Mouse (Mus musculus) R1 (cell line): ENCODE measurements around the gene Cnga1.

Source experiments
- DNase-seq: peaks from one replicate; pipeline ENCODE4 v3.0.0-alpha.2; 2018; ENCODE audit warnings: low read depth, low spot score

Gene Cnga1

DNA sequence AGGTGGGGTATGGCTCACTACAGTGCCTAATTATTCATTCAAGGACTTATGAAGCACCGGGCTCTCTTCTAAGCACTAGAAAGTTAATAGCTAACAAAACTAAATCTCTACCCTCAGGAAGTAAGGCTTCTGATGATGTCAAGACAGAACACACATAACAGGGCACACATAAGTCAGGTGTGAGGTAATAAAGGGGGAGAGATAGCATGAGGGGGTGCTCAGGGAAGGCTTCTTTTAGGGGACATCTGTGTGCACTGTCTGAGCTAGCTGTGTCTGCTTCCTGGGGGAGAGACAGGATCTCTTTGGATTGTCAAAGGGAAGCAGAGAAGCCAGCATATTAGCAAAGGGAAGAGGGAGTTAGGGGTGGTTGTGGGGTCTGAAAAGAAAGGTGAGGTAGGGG, at the start of gene Cnga1:
Gene Cnga1 (minus strand): TSS at position 101 of the 400 bp plus-strand sequence.
- no peak for DNase-seq

DNA sequence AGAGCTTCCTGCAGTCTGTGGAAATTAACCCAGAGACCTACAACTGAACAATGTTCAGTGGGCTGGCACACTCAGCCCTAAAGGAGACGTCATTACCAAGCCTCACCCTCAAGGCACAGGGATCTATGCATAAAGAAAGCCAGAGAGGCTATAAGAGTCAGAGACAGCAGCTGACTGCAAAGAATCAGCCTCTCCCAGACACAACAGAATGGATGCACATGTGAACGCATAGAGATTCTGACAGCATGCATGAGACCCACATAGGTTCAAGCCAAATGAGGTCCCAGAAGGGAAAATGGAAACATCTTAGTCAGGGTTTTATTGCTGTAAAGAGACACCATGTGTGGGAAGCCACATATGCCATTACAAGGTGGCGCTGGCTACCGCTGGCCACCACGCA, 46.4 kb upstream of the Cnga1 start:
- no peak for DNase-seq

DNA sequence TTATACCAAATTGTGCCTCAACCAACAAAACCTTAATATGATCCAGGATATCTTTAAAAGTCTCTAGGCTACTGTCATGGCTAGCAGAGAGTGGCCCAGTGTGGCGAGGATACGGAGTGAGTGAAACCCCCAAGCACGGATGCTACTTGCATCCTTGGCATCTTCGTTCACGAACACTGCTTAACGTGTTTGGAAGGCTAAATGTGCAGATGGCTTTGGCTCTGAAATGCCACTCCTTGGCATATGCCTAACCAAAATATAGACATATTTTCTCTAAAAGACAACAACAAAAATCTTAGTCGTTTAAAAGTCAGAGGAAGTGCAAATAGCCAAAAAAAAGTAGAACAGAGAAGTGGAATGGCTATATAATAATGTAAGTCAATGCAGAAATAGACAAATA, 45.5 kb upstream of the Cnga1 start:
- no peak for DNase-seq

DNA sequence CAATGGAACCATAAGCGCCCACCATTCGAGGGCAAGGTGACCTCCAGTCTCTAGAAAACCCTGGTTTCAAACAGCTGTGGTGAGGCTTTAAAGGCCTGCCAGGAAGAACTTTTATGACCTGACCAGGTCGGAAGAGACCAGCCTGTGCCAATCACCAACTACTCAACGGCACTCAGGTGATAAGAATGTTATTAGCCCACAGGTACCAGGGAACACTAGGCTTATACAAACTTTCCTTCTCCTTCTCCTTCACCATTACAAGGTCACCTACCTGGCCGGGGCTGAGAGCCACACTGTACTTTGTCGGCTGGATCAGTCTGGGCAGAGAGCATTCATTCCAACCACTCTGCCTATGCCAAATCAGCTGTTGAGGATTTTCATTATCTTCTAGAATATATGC, 37.4 kb upstream of the Cnga1 start:
- DNase-seq, result no peak

DNA sequence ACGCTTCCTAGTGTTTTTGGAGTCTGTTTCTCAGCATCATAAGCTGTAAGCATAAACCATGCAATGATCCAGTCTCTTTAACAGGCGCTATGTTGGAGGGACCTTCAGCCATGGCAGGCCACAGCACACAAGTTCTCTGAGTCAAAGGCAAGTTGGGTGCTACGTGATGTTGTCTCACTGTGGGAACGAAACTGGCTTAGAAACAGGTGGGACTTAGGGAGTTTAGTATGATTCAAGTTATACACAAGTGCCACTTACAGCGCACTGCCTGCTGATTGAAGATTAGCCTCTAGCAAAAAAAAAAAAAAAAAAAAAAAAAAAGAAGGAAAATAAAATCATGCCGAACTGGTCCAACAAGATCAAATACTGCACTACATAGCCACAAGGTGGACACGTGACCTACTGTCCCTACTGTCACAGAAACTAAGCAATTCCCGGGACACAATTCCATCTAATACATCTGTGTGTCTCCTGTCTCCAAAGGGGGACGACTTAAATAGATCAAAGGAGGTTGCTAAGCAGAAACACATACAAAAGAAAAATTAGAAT, 31.0 kb upstream of the Cnga1 start:
- DNase-seq, result no peak

DNA sequence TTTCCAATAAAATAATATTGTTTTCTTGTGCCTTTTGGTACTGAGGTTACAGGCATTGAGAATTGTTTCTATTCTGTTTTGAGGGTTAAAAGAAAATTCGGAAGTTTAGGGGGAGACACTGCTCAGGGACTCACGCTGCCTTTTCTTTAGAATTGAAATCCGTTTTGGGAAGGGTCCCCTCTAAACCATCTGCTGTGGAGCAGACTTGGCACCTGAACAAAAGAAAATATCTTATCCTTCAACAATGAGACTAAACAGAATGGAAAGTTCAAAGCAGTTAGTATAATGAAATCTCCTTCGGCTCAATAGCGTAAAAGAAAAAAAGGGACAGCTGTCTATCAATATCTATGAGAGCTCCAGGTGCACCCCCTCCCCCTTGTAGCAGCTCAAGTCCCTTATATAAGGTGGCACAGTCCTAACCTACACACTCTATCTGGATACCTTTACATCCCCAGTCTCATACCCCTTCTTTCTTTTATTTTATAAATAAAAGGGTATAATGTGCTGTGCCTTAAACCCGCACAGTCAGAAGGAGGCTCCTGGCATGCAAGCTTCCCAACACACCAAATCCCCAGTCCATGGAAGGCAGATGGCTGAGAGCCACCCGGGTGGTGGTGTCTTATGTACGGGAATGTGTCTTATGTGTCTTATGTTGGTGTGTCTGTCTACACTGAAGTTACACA, 27.1 kb upstream of the Cnga1 start:
- no peak for DNase-seq

DNA sequence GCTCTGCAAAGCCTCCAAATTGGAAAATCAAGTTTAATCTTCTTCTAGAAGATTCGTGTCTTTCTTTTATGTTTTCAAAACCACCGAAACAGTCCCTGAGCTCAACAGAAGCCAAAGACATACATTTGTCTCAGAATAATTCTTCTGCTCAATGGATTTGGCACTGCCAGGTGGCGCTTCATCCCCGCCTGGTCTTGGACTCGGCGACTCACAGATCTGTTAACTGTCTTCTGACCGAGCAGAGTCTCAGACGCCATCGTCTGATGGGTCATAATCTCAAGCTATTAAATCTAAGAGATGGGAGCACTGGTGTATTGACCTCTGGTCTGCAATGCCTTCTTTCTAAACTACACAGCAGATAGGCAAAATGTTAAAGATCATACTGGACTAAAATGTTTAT, 24.3 kb upstream of the Cnga1 start:
- DNase-seq, result no peak

DNA sequence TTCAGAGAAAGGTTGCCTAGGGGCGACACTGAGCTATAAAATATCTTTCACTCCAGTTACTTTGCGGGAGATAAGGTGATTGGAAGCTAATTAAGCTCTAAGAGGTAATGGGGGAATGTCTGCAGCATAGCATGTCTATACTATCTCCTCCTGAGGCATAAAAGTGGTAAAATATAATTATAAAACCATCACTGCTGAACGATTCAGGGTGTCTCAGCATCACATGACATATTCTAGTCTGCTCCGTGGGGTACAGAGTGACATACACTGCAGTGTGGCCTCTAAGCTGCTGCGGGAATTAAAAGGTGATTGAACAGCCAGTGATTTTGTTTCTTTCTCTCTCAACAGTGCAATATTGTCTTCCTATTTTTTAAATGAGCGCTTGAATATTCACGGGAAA, 22.4 kb upstream of the Cnga1 start:
- no peak for DNase-seq

DNA sequence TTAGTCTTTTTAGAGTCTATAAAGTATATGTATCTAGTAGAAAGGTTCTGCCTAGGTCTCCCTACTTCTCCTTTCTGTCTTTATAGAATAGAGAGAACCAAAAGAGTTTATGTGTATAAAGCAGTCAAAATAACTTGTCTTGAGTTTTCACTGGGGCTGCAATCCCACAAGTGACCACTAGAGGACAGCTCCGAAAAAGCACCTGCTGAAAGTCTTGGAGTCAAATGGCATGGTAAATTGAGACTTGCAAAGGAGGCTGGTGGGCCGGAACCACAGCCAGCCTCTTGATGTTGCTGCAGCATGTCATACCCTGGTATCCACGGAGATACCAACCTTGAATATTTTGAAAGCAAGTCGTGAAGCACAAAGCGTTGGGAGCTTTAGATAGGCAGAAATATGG, 21.2 kb upstream of the Cnga1 start:
- DNase-seq, result peak; percentile 68

DNA sequence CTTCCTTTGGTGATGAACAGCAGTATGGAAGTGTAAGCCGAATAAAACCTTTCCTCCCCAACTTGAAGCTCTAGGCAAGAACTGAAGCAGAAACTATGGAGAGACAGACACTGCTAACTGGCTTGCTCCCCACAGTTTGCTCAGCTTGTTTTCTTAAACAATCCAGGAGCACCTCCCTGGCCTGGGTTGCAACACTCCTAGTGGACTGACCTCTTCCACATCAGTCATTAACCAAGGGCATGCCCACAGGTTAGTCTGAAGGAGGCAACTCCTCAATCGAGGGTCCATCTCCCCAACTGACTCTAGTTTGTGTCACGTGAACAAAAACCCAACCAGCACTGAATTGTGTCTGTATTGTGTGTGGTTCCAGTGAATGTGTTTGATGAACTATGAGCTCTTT, 20.8 kb upstream of the Cnga1 start:
- no peak for DNase-seq

DNA sequence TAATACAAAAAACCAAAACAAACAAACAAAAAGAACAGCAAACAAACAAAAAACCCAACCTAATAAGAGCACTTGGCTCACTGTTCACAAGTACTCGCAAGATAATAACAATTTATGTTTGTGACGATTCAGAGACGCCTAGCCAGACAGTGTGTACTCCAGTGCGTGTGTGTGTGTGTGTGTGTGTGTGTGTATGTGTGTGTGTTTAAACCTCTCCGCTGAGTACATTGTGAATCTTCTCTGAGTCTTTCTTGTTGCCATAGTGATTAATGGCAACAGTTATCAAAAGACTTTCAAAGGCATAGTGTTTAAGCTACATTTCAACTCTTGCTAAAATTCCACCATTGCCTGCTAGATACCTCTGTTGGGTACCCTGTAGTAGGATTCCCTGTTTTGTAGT, 20.1 kb upstream of the Cnga1 start:
- DNase-seq, result no peak

DNA sequence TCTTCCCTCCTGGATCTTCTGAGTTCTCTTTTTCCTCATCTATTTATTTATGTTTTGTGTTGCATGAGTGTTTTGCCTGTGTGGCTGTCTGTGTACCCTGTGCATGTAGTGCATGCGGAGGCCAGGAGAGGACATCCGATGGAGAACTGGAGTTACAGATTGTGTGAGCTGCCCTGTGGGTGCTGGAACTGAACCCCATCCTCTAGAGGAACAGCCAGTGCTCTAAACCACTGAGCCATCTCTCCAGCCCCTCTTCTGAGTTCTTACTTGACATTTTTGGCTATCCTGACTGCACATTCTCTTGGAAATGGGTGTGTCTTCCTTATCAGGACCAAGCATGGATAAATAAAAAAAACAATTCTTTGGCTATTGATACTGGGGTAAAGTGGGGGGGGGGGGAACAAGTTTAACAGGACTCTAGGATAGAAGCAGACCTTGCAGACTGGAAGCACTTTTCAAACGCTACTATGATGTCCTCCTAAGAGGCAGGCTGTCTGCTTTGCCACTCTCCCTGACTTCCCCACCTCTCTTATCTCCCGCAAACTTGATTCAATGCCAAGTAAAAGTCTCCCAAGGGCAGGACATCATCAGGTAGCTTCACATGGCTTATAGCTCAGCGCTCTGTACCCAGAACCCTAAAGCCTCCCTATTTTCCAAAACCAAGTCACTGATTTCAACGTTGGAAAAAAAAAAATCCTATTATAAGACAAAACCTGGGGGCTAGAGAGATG, 17.1 kb upstream of the Cnga1 start:
- no peak for DNase-seq

DNA sequence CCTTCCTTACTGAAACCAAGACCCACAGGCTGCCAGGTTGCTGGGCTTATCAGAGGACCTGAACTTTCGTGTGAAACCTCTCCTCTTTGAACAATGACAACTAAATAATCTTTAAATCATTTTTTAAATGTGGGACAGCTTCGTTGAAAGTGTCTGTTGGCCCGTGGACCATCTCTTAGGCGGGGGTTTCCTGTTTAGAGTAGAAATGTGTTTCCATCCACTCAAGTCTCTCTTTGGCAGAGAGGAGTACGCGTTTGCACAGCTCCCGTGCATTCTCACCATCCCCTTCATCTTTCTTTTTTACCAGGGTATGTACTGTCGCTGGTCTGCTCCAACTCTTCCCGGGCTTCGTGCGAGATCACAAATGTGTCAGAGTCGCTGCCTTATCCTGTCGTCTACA, 14.3 kb upstream of the Cnga1 start:
- DNase-seq, result no peak

DNA sequence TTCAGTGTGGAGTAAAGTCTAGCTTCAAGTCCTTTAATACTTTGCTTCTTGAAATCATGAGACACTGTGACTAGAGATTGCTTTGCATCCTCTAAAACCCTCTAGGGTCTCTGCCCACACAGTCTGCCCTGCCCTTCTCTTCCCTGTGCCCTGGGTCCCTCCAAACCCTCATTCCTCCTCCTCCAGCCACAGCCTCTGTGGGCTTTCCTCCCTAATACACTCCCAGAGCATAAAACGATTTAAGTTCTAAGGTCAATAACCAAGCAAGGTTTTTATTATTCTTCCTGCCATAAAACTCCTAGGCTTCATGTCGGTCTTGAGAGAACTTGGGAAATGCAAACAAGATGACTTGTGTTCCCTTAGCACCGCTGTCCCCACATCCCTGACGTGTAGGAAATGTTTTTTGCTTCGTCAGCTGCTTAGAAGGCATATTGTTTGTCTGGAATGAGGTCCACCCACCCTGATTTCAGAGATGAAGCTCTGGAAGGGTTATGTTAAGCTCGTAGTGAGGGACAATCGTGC, 12.3 kb upstream of the Cnga1 start:
- no peak for DNase-seq

DNA sequence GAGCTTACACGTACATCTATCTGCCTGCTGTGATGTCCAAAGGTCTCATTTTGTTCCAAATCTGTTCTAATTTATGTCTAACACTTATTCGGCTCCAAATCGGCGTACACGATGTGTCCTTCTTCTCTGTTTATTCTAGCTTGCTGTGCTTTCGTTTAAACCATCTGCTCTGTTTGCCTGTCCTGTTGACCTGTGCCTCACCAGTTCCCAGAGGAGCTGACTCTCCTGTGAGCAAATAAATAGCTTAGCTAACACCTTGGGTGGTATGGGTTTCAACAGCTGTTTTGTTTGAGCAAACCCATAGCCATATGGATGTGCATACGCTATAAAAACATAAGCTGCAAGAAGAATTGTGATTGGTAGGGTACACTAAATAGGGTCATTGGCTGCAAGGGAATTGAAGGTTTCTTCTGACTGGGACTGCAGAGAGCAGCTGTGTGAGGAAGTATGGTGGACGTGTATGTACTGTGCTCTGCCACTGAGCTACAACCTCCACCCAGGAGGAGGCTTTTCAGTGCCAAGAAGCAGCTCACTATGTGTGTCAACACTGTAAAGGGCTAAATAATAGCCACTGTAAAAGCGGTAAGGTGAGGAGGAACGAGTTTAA, 9.1 kb upstream of the Cnga1 start:
- no peak for DNase-seq

DNA sequence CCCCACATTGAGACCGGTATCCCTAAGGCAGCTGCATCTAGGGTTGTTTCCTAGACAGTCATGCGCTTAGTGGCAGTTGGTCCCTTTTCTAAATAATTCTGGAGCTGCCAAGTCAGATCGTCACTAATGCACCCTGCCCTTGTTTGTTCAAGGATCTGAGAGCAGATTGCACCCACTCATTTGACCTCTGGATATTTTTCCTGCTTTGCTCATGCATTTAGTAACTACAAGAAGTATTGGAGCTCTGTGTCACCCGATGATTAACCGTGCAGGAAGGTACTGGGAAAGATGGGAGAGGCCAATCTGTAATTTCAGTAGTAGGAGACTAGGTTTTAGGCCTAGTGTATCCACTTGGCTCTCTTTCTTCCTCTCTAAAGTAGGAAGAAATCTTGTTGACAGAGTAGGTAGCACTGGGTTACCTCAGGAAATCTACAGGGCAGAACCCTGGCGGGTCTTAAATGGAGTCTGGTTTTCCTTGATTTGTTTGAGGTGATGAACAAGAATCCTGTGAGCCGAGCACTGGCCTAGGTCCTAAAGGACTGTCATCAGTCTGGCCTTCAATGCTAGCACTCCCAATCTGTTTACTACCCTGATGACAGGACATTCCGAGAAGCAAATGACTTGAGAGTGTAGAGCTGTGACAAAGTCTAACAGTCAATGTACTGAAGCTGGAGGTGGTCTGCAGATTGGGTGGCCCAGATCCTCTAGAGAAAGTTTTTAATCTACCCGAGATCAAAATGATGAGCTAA, 5.1 kb upstream of the Cnga1 start:
- no peak for DNase-seq

DNA sequence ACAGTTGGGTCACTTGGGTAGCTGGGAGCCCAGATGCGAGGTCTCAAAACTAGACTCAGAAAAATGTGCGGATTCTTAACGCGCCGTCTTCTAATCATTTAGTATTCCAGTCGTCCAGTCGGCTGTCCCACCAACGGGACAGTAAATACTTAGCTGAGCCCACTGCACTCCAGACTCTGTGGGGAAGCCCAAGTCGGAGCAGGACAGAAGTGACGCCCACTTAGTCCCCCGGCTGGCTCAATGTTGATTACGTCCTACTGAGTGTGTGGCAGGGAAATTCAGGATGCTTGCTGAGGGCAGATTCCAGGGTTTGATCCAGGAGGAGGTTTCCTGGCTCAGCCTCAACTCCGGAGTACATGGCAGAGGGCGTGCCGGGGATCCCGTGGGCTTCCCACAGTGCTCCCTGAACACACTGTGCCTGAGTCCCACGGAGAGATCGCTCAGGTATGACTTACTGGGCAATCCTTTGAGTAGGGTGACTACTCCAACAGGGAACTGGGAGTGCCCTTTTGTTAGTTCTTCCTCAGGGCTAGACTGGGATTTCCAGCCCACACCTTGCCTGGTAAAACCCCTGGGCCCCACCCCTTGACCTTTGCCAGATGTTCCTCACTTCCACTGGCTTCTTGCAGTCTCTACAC, 4.0 kb upstream of the Cnga1 start:
- DNase-seq, result peak; percentile 76

DNA sequence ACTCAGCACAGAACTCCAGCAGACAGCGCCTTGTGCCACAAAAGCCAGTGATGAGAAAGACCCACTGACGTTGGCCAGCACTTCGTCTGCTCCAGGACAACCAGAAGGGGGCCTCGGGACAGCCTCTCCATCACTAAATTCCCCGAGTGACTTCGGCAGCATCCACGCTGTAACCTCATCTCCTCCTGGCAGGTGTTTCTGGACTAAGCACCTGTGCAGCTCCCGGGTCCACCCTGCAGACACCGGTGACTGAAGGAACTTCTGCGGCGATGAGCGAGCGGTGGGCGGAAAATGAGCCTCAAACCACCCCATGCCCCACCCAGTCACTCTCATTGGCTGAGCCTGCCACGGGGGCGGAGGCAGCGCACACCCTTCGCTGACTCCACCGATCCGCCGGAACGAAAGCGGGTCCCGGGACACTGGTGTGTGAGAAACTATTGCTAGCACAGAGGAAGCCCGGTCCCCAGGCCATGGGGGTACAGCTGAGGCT, 3.4 kb upstream of the Cnga1 start, which contains the start of gene Nipal1:
Gene Nipal1 (plus strand): TSS at position 378 of the 490 bp plus-strand sequence.
- peak; percentile 82 for DNase-seq

DNA sequence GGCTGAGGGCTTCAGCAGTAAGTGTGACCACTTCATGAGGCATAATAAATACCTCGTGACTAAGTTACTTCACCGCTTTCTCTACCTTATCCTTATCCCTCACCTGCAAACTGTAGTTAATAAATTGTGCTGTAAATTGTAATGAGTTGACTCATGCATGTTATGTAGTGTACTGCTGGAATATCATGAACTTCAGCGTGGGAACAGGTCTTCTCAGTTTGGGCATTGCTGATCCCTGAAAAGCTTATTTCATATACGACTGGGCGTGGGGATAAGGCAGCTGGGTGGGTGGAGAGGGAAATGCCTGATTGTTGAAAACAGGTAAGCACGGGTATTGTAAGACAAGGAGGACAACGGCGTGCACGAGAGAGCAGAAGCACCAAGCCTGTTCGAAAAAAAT, 2.9 kb upstream of the Cnga1 start:
- DNase-seq, result no peak

DNA sequence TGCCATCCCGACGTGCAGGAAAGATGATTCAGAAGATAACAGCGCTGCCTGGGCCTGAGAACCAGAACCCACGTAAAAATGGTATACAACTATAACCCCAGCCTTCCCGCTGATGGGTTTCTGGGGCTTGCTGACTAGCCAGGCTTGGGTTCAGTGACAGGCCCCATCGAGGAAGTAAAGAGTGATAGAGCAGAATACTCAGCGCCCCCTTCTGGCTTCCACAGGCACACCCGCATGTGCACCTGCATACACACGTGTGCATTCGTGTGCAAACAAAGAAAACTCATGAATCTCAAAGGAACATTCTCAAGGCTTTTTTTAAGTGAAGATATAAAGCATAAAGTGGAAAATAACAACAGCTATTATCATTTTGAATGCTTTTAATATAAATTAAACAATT, 2.1 kb upstream of the Cnga1 start:
- DNase-seq, result peak; percentile 65

DNA sequence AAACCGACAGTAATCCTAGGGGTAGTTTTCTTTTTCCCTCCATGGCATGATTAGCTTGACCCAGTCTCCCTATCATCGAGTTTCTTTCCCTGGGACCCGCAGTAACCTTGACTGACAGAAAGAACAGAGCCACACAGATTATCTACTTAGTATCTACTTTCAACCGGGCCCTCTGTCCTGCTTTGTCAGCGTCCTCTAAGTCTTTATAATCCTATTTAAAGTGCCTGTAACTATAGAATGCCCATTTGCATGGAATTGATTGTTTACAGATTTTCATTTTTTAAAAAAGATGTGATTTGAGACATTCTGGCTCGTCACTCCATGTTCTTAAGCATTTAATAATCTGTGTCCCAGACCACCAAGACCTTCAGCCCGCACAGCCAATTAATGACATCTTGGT, 420 bp downstream of the Cnga1 start:
- DNase-seq, result no peak
